Mouse (Mus musculus): ENCODE results near the gene Tiparp. TPM values are rescaled to one million over a fixed set of nuclear protein-coding genes. Genes with fewer than 3 reads are reported as not detected.
A peak's percentile ranks its signal among the peaks of the same experiment; 100 is the strongest.

The Tiparp gene
- polyA plus RNA-seq, 1 experiment: 40.5 TPM

- H3K27ac ChIP-seq (ENCODE audit: insufficient read depth, low read length): no peak overlapping the region
- no peaks in the 10 kb centered on the region for H3K4me1 ChIP-seq (ENCODE audit: control insufficient read depth, insufficient read depth, low read length)
- TF ChIP-seq EP300 (IDR thresholded peaks at IDR 0.05; ENCODE audit: insufficient read depth, low read depth, low read length): no peak
- TF ChIP-seq CTCF (IDR thresholded peaks at IDR 0.05; ENCODE audit: low read depth, low read length): peak; percentile 4
- no peak overlapping the region for H3K4me3 ChIP-seq (ENCODE audit: low read depth, low read length)
- H3K36me3 ChIP-seq (ENCODE audit: control insufficient read depth, insufficient read depth, low read length, poor library complexity, severe bottlenecking): no peaks in the 10 kb centered on the region
- H3K27me3 ChIP-seq (ENCODE audit: control insufficient read depth, insufficient read depth, low read length, poor library complexity, severe bottlenecking): no peaks in the 10 kb centered on the region
- no peak overlapping the region for H3K9ac ChIP-seq (ENCODE audit: low read depth, poor library complexity, severe bottlenecking)
- no peaks in the 10 kb centered on the region for H3K9me3 ChIP-seq (replicated peaks; ENCODE audit: control insufficient read depth, insufficient read depth, low read length, poor library complexity, severe bottlenecking)
These were observed 2.5 kb upstream of the Tiparp start for GRCm38 (mm10) chr3:65525731-65526130.

GRCm38 (mm10) chr3:65527196-65527595, 1.0 kb upstream of the Tiparp start:
- Histone ChIP-seq H3K9me3 (replicated peaks; ENCODE audit: control insufficient read depth, insufficient read depth, low read length, poor library complexity, severe bottlenecking) (no peaks in the 10 kb centered on the region), H3K4me1 (ENCODE audit: control insufficient read depth, insufficient read depth, low read length) (no peaks in the 10 kb centered on the region), H3K27me3 (ENCODE audit: control insufficient read depth, insufficient read depth, low read length, poor library complexity, severe bottlenecking) (no peaks in the 10 kb centered on the region), H3K9ac (ENCODE audit: low read depth, poor library complexity, severe bottlenecking) (peak overlapping the region; percentile 97), H3K36me3 (ENCODE audit: control insufficient read depth, insufficient read depth, low read length, poor library complexity, severe bottlenecking) (peaks cover 10% of the 10 kb centered on the region), H3K27ac (ENCODE audit: insufficient read depth, low read length) (no peak overlapping the region), H3K4me3 (ENCODE audit: low read depth, low read length) (peak overlapping the region; percentile 86)
- no peak for TF ChIP-seq CTCF (IDR thresholded peaks at IDR 0.05; ENCODE audit: low read depth, low read length)

GRCm38 (mm10) chr3:65528614-65529470, 632 bp downstream of the Tiparp start:
- Histone ChIP-seq H3K27me3 (ENCODE audit: control insufficient read depth, insufficient read depth, low read length, poor library complexity, severe bottlenecking) (no peaks in the 10 kb centered on the region), H3K9ac (ENCODE audit: low read depth, poor library complexity, severe bottlenecking) (peak overlapping the region; percentile 97), H3K4me1 (ENCODE audit: control insufficient read depth, insufficient read depth, low read length) (peaks cover 1% of the 10 kb centered on the region), H3K36me3 (ENCODE audit: control insufficient read depth, insufficient read depth, low read length, poor library complexity, severe bottlenecking) (peaks cover 21% of the 10 kb centered on the region), H3K4me3 (ENCODE audit: low read depth, low read length) (peak overlapping the region; percentile 100), H3K27ac (ENCODE audit: insufficient read depth, low read length) (peak overlapping the region; percentile 48), H3K9me3 (replicated peaks; ENCODE audit: control insufficient read depth, insufficient read depth, low read length, poor library complexity, severe bottlenecking) (no peaks in the 10 kb centered on the region)
- TF ChIP-seq EP300 (IDR thresholded peaks at IDR 0.05; ENCODE audit: insufficient read depth, low read depth, low read length) (no peak), CTCF (IDR thresholded peaks at IDR 0.05; ENCODE audit: low read depth, low read length) (peak; percentile 34)

- Histone ChIP-seq H3K36me3 (ENCODE audit: control insufficient read depth, insufficient read depth, low read length, poor library complexity, severe bottlenecking) (peaks cover 21% of the 10 kb centered on the region), H3K4me3 (ENCODE audit: low read depth, low read length) (peak overlapping the region; percentile 100), H3K9ac (ENCODE audit: low read depth, poor library complexity, severe bottlenecking) (peak overlapping the region; percentile 97), H3K9me3 (replicated peaks; ENCODE audit: control insufficient read depth, insufficient read depth, low read length, poor library complexity, severe bottlenecking) (no peaks in the 10 kb centered on the region), H3K4me1 (ENCODE audit: control insufficient read depth, insufficient read depth, low read length) (peaks cover 1% of the 10 kb centered on the region), H3K27ac (ENCODE audit: insufficient read depth, low read length) (peak overlapping the region; percentile 48), H3K27me3 (ENCODE audit: control insufficient read depth, insufficient read depth, low read length, poor library complexity, severe bottlenecking) (no peaks in the 10 kb centered on the region)
- TF ChIP-seq CTCF (IDR thresholded peaks at IDR 0.05; ENCODE audit: low read depth, low read length) (no peak), EP300 (IDR thresholded peaks at IDR 0.05; ENCODE audit: insufficient read depth, low read depth, low read length) (no peak), POLR2A (IDR thresholded peaks at IDR 0.05; ENCODE audit: insufficient read depth, low read length) (no peak)
These were observed 1.4 kb downstream of the Tiparp start for GRCm38 (mm10) chr3:65529471-65530215.

- H3K4me1 ChIP-seq (ENCODE audit: control insufficient read depth, insufficient read depth, low read length): peaks cover 1% of the 10 kb centered on the region
- no peak overlapping the region for H3K9ac ChIP-seq (ENCODE audit: low read depth, poor library complexity, severe bottlenecking)
- H3K27me3 ChIP-seq (ENCODE audit: control insufficient read depth, insufficient read depth, low read length, poor library complexity, severe bottlenecking): no peaks in the 10 kb centered on the region
- H3K27ac ChIP-seq (ENCODE audit: insufficient read depth, low read length): no peak overlapping the region
- H3K36me3 ChIP-seq (ENCODE audit: control insufficient read depth, insufficient read depth, low read length, poor library complexity, severe bottlenecking): peaks cover 21% of the 10 kb centered on the region
- H3K4me3 ChIP-seq (ENCODE audit: low read depth, low read length): no peak overlapping the region
- H3K9me3 ChIP-seq (replicated peaks; ENCODE audit: control insufficient read depth, insufficient read depth, low read length, poor library complexity, severe bottlenecking): no peaks in the 10 kb centered on the region
- TF ChIP-seq POLR2A (IDR thresholded peaks at IDR 0.05; ENCODE audit: insufficient read depth, low read length) (no peak), CTCF (IDR thresholded peaks at IDR 0.05; ENCODE audit: low read depth, low read length) (no peak), EP300 (IDR thresholded peaks at IDR 0.05; ENCODE audit: insufficient read depth, low read depth, low read length) (no peak)
These were observed 4.8 kb downstream of the Tiparp start for GRCm38 (mm10) chr3:65533014-65533413.

GRCm38 (mm10) chr3:65533598-65533997, 5.4 kb downstream of the Tiparp start:
- no peak overlapping the region for H3K4me3 ChIP-seq (ENCODE audit: low read depth, low read length)
- H3K9ac ChIP-seq (ENCODE audit: low read depth, poor library complexity, severe bottlenecking): no peak overlapping the region
- H3K36me3 ChIP-seq (ENCODE audit: control insufficient read depth, insufficient read depth, low read length, poor library complexity, severe bottlenecking): peaks cover 21% of the 10 kb centered on the region
- H3K9me3 ChIP-seq (replicated peaks; ENCODE audit: control insufficient read depth, insufficient read depth, low read length, poor library complexity, severe bottlenecking): no peaks in the 10 kb centered on the region
- peaks cover 1% of the 10 kb centered on the region for H3K4me1 ChIP-seq (ENCODE audit: control insufficient read depth, insufficient read depth, low read length)
- TF ChIP-seq EP300 (IDR thresholded peaks at IDR 0.05; ENCODE audit: insufficient read depth, low read depth, low read length): no peak
- TF ChIP-seq CTCF (IDR thresholded peaks at IDR 0.05; ENCODE audit: low read depth, low read length): no peak
- no peak overlapping the region for H3K27ac ChIP-seq (ENCODE audit: insufficient read depth, low read length)
- H3K27me3 ChIP-seq (ENCODE audit: control insufficient read depth, insufficient read depth, low read length, poor library complexity, severe bottlenecking): no peaks in the 10 kb centered on the region
